Mouse (Mus musculus) adrenal gland, postnatal 25 days (tissue): ENCODE results near the gene Npb. TPM values are rescaled to one million over a fixed set of nuclear protein-coding genes. Genes with fewer than 3 reads are reported as not detected.
"Not testable (repeated sequence)": the region's sequence is repeated elsewhere in the genome, so short reads cannot be mapped to it uniquely, and the experiment has no call there.

Experiments used
- DNase-seq: peaks from one replicate; pipeline ENCODE4 v3.0.0; 2021; ENCODE audit warnings: mixed read lengths
- long read RNA-seq: library from polyadenylated mRNA; stranded (forward); transcript quantifications from one replicate; pipeline ENCODE4 v2.0.0, GENCODE M21; 2021
- total RNA-seq: library from RNA; stranded (reverse); gene quantifications from 2 replicates; pipeline ENCODE4 v1.2.3, GENCODE M21; 2021

Npb gene
- total RNA-seq = 3.1 TPM in 1 of 2 replicates, not detected in the other
- long read RNA-seq, partial matches to known transcripts = 0 of 1 reads
- long read RNA-seq, other reads (novel, unspliced or antisense) = 0 of 1 reads

GRCm38 (mm10) chr11:120608241-120609034 lies at the start of gene Npb:
Gene Npb, plus strand, starts transcription at chr11:120608477.
- no peak for DNase-seq

GRCm38 (mm10) chr11:120558843-120559242 lies 49.4 kb upstream of the Npb start:
- not testable (repeated sequence) for DNase-seq

DNA sequence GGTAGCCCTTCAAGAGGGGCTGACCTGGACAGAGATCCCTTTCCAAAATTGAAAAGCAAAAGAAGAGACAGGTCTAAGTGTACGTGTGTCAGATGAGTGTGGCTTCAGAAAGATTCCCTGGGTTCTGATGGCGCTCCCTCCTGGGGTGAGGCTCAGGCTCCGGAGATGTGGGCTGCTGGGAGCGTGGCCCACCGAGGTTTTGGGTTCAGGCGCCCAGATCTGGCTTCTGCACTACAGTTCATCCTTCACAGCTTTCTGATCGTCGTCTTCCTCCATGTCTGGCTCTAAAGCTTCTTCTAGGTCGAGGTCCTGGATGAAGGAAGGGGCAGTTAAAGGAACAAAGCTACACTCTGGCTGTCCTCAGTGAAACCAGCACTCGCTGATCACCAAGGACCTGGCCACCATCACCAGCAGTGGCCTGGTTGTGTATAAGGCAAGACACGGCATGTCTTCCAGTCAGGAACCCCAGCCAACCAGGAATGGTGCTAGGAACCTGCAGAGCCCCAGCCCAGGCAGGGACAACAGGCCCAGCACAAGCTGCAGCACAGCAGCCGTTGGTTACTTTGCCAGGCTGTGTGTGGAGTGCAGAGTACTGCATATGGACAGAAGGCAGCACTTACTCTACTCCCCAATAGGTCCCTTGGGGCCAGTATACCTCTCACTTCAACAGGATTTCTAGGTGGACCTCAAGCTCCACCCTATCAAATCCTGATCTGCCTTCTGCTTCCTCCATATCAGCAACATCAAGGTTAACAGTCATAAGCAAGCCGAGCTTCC lies 47.1 kb upstream of the Npb start:
- DNase-seq = no peak

DNA sequence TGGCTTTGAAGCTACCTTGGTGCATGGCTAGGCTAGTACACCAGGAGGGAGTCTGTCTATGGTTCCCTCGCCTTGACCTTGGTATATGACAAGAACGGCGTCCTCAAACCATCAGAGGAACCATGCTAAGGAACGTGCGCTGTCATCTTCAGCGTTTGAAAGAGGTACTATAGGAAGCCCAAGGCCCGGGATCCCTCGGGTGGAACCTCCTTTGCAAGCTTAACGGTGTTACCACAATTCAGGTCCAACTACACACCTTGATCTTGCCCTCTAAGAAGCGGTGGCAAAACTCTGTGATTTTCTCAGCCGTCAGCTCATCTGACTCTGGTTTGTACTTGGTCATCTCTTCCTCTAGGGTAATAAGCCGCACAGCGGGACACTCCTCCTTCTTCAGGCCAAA lies 45.3 kb upstream of the Npb start:
- no peak for DNase-seq

DNA sequence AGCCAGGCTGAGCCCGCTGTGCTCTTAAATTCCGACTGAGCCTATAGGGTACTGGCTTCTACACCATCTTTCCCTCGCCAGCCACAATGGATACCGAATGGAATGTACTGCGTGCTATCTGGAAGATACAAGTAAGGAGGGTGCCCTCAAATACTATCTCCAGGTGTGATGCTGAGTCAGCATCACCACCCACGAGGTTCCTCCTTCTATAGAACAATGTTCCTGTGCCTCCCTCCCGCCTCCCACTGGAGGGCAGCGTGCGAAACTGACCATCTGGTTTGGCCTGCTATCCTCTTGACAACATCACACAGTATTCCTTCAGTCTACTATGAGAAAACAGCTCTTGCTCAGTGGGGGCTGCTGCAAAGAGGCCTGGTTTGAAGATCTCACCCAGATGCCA lies 43.2 kb upstream of the Npb start:
- no peak for DNase-seq

- no peak for DNase-seq
These were observed 40.0 kb upstream of the Npb start for GRCm38 (mm10) chr11:120568324-120568723.

DNA sequence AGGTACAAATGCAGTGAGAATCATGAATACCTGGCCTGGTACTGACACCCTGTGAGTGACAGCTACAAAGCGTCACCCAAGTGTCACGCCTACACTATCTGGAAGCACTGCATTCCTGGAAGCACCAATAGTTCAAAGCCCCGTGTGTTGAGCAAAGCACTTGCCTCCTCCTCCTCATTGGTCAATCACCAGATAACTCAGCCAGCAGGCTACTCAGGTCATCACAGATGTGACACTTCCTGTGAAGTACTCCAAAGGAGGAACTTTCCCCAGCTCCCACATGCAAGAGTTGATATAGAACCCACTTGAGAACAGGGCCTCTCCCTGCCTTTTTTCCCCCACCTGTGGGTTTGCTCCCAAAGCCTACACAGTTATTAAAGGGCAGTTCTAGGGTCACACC lies 37.2 kb upstream of the Npb start:
- DNase-seq = no peak

- DNase-seq = no peak
These were observed 36.4 kb upstream of the Npb start for GRCm38 (mm10) chr11:120571754-120572416.

- no peak for DNase-seq
These were observed 35.9 kb upstream of the Npb start for GRCm38 (mm10) chr11:120572417-120572751.

DNA sequence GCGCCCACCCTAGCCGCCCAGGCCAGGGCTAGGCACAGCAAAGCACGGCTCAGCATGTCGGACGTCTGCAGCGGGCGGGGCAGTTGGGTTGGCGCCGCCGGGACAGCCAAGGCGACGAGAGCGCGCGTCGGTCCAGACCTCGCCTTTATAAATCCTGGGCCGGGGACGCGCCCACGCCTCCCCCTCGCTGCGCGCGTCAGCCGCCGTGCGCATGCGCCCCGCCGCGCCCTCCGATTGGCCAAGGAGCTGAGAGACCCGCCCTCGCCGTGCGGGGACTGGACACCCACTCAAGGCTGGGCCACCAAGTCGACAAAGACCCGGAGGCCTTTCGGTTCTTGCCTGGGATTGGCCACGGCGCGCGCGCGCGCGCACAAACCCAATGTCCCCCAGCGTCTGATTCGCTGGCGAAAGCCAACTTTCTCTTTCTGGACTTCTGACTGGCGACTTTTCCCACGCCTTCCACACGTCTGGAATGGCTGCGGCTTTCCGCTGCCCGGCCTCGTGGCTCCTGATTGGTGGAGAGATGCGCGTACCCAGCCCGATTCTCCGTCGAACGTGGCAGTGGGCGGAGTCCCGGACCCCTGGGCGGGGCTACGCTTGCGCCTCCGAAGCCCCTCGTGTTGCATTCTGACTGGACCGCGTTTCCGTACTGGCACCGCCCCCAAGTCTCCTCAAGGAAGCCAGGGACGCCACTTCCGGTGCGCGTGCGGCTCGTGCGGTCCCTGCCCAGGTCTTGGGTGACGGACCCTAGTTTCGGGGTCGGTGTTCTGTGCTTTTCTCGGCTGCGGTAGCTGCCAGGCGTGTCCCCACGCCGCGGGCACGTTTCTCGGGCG lies 35.3 kb upstream of the Npb start, which contains the start of gene P4hb:
TSS of gene P4hb (minus strand) at position 502 of the 833 bp plus-strand sequence.
- peak; percentile 100 for DNase-seq

DNA sequence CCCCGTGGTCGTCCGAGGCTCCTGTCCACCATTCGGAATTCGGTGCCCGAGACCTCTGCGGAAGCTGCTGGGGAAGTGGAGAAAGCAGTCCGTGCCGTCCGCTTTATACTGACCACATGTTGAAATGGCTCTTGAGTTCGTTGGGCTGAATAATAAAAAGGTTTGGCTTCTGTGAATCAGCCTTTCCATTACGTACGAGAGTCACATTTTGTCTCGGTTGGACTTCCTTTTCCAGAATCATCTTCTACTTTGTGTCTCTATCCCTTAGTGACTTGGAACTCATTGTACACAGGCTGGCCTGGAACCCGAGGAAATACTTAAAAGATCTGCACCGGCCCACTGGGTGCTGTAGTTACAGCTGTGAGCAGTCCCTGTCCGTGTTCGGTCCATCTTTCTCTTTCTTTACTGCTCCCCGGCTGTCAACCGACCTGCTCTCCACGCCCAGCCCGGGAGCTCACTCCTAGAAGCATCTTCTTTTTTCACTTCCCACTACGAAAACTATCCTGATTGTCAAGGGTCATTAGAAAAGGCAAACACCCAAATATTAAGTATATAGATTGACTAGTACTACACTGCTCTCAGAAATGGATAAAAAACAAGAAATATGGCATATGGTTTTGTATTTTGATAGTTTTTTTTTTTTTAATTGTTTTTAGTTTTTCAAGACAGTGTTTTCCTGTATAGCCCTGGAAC lies 34.5 kb upstream of the Npb start:
- DNase-seq = no peak

- DNase-seq = no peak
These were observed 34.0 kb upstream of the Npb start for GRCm38 (mm10) chr11:120574278-120574600.

DNA sequence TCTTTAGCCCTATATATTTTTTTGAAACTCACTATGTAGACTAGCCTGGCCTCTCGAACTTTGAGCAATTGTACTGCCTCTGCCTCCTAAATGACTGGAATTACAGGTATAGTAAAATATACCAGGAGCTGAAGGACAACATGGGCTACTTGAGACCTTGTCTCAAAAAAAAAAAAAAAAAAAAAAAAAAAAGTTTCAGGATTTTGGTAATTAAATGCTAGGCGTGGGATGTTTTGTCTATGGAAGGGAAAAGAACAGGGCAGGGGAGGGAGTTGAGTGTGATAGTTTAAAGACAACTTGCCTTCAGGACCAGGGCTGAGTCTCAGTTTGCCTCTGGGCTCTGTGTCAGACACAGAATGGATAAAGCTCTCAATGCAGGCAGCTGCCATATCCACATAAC lies 33.2 kb upstream of the Npb start:
- no peak for DNase-seq

- DNase-seq = no peak
These were observed 32.3 kb upstream of the Npb start for GRCm38 (mm10) chr11:120575940-120576339.

GRCm38 (mm10) chr11:120576365-120576981 lies 31.8 kb upstream of the Npb start:
- no peak for DNase-seq

GRCm38 (mm10) chr11:120577211-120578023 lies 30.9 kb upstream of the Npb start:
- DNase-seq = no peak

DNA sequence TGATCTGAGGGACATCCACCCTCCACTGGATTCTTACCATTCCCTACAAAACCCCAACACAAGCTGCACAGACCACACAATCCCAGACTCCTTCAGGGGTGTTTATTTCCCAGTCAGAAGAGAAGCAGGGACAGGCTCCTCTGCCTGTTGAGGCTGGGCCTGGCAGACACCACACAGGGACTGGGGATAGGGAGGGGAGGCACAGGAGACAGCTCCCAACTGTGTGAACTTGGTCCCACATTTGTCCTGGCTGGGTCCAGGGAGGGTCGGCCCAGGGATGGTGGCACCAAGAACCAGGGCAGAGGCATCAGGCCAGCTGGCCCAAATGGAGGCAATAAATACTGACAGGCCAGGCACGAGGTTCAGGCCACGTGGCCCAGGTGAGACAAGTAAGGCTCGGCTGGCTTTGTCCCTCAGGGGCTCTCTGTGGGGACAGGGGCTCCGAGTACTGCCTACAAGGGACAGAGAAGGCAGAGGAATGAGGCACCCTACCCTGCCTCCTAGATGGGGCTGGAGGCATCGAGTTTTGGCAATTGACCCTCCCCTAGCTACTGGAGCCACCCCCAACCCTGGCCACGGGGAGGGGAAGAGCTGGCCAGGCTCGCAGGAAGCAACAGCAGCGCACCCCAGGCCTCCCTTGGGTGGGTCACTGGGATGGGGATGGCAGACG lies 30.1 kb upstream of the Npb start:
- no peak for DNase-seq

- DNase-seq = no peak
These were observed 29.5 kb upstream of the Npb start for GRCm38 (mm10) chr11:120578694-120579243.
